Mouse (Mus musculus): ENCODE measurements around the gene H2al1m.
"Not testable (repeated sequence)": the region's sequence is repeated elsewhere in the genome, so short reads cannot be mapped to it uniquely, and the experiment has no call there.

Gene H2al1m

GRCm38 (mm10) chrX:9327954-9328353 lies 44.4 kb downstream of the H2al1m start:
- intact Hi-C loops (cut with DNase I), result not testable (repeated sequence)

- intact Hi-C loops (cut with DNase I), result not testable (repeated sequence)
These were observed 48.9 kb downstream of the H2al1m start for GRCm38 (mm10) chrX:9332366-9332962.

- intact Hi-C loops (cut with DNase I), result not testable (repeated sequence)
These were observed 49.5 kb downstream of the H2al1m start for GRCm38 (mm10) chrX:9333035-9333434.

Measured in adrenal gland (tissue).